Mouse (Mus musculus) effector memory CD4-positive, alpha-beta T cell, adult 7 months (primary cell): Measurements from ENCODE around the gene Vmn1r15. TPM values are rescaled to one million over a fixed set of nuclear protein-coding genes. Genes with fewer than 3 reads are reported as not detected.

Experiments
- polyA plus RNA-seq: library from polyadenylated mRNA; unstranded; fragments of 100-300 nt; shearing (Covaris generic); gene quantifications from one replicate; pipeline ENCODE4 v1.2.1, GENCODE M21; 2017

Vmn1r15 gene
- not detected for polyA plus RNA-seq

DNA sequence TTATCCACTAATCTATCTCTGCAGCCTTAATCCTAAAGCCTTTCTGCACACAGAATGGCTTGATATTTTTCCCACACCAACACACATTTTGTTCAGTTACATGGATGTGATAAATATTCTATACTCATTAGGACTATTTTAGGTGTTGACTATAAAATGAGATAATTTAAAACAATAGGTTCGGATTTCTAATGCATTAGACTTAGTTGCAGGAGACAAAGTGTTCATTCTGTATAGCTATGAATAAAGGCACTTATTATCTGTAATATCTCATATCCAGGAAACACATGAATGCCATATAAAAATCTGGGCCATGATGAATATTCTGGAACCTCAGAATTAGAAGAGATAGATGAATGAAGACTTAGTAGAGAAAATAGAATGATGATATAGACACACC lies at the start of gene Vmn1r15:
TSS of gene Vmn1r15 (plus strand) at position 301 of the 400 bp plus-strand sequence.

DNA sequence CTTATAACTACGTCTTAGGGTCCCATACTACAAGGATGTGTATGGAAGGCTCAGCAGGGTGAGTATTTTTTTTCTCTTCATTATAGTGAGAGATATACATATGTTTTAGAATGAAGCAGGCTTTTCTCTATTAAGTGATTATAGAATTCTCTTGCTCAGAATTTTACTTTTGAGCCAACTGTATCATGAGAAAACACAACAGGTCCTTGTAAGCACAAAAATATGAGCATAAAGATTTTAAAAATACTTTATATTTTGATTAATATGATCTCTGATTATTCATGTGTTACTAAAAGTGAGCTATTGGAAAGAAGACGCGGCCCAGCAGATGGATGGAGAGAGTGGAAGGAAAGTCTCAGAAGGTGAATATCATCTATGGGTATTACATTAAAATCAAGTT lies 26.4 kb upstream of the Vmn1r15 start, which contains the start of gene Vmn1r14:
TSS of gene Vmn1r14 (plus strand) at position 301 of the 400 bp plus-strand sequence.

Other genes starting within 250 kb of the Vmn1r15 start
- not detected for gene Vmn1r7, start 232.6 kb upstream of the Vmn1r15 start, polyA plus RNA-seq
- gene Vmn1r8, start 225.7 kb upstream of the Vmn1r15 start, polyA plus RNA-seq: not detected
- not detected for gene Vmn1r9, start 191.2 kb upstream of the Vmn1r15 start, polyA plus RNA-seq
- not detected for gene Vmn1r10, start 148.5 kb upstream of the Vmn1r15 start, polyA plus RNA-seq
- 0.16 TPM for gene Vmn1r11, start 124.5 kb upstream of the Vmn1r15 start, polyA plus RNA-seq
- gene Vmn1r12, start 101.0 kb upstream of the Vmn1r15 start, polyA plus RNA-seq: 0.37 TPM
- 1.1 TPM for gene Vmn1r13, start 54.7 kb upstream of the Vmn1r15 start, polyA plus RNA-seq
- not detected for gene Vmn1r14, start 26.3 kb upstream of the Vmn1r15 start, polyA plus RNA-seq
- gene Vmn1r16, start 71.5 kb downstream of the Vmn1r15 start, polyA plus RNA-seq: not detected
- gene Vmn1r17, start 105.8 kb downstream of the Vmn1r15 start, polyA plus RNA-seq: not detected
- gene Vmn1r18, start 137.8 kb downstream of the Vmn1r15 start, polyA plus RNA-seq: not detected
- not detected for gene Vmn1r19, start 145.8 kb downstream of the Vmn1r15 start, polyA plus RNA-seq
- not detected for gene Vmn1r20, start 171.0 kb downstream of the Vmn1r15 start, polyA plus RNA-seq